ENCODE assay signal across 13 mouse cellular contexts in the genomic region with DNA sequence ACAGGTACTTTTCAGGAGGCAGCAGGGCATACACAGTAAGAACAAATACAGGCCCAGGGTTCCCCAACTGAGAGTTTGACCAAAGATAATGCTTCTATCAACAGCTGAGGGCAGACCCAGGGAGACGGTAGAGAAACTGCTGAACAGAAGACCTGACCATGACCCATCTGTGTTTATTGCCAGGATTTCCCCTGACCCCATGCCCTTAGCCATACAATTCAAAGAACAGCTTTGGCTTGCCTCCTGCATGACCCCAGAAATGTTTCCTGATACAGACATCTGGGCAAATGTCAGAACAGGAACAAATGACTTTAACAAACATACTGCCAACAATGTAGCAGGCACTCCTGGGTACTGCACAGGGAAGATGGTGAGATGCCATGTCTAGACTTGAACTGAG. TPM values are rescaled to one million over a fixed set of nuclear protein-coding genes. Genes with fewer than 3 reads are reported as not detected.
DNase-seq lines count a peak whose midpoint lies in the region; ATAC-seq and TF ChIP-seq lines count a peak whose summit lies in the region.
"Had no signal": no experiment of that assay in that cellular context is flagged by ENCODE, and none has a peak within 500 bp of the region (broad histone marks: within the 10 kb centered on the region; RNA-seq: fewer than 3 reads in every experiment).

No protein-coding gene starts in this region.

- DNase-seq in heart, adult 2 months, result peak in 1 of 2 experiments; percentile 22
- no peak for DNase-seq in heart, postnatal 10 days
- peak; percentile 49 for DNase-seq in adrenal gland, postnatal 14 days
- peak; percentile 32 for DNase-seq in kidney, postnatal 0 days (ENCODE audit: low spot score)
- DNase-seq in gastrocnemius, postnatal 36 days, result no peak
- DNase-seq in embryonic facial prominence, embryonic 10.5 days (ENCODE audit: low spot score), result no peak
- DNase-seq: cerebellum, adult 18-20 months had no signal

- H3K4me2 ChIP-seq in kidney, postnatal 0 days (ENCODE audit: low read length), result no peak overlapping the region
- no peak overlapping the region for H3K4me2 ChIP-seq in lung, embryonic 16.5 days (ENCODE audit: low read depth, low read length)
- H3K4me2 ChIP-seq: forebrain, embryonic 15.5 days; heart, embryonic 13.5 days had no signal

- H3K27me3 ChIP-seq in heart, adult 2 months (ENCODE audit: control insufficient read depth, insufficient read depth, low read length), result no peaks in the 10 kb centered on the region
- H3K27me3 ChIP-seq in kidney, postnatal 0 days (ENCODE audit: insufficient read depth, low read length), result no peaks in the 10 kb centered on the region
- H3K27me3 ChIP-seq in lung, embryonic 16.5 days (ENCODE audit: control insufficient read depth, insufficient read depth, low read depth, low read length), result no peaks in the 10 kb centered on the region
- no peaks in the 10 kb centered on the region for H3K27me3 ChIP-seq in embryonic facial prominence, embryonic 10.5 days (replicated peaks; ENCODE audit: low read depth, poor library complexity, severe bottlenecking)
- H3K27me3 ChIP-seq: forebrain, embryonic 15.5 days; heart, embryonic 13.5 days had no signal

- TF ChIP-seq CTCF in heart, adult 2 months (IDR thresholded peaks at IDR 0.05), result peak; percentile 15; the same call in 1 of the 2 replicates
- no peak for TF ChIP-seq CTCF in kidney, postnatal 0 days (IDR thresholded peaks at IDR 0.05; ENCODE audit: low read depth)

- 32% methylated on average over 1 of the region's 1 CpGs for WGBS in heart, adult 2 months
- WGBS in kidney, postnatal 0 days, result 10% methylated on average over 1 of the region's 1 CpGs
- 17% methylated on average over 1 of the region's 1 CpGs for WGBS in lung, embryonic 16.5 days
- WGBS in embryonic facial prominence, embryonic 10.5 days, result 21% methylated on average over 1 of the region's 1 CpGs

- no peaks in the 10 kb centered on the region for H3K79me2 ChIP-seq in heart, adult 2 months (replicated peaks; ENCODE audit: control insufficient read depth, insufficient read depth, low read length)

- H3K9ac ChIP-seq in heart, adult 2 months (ENCODE audit: low read depth, low read length), result no peak overlapping the region
- no peak overlapping the region for H3K9ac ChIP-seq in kidney, postnatal 0 days (ENCODE audit: low read depth, low read length)
- H3K9ac ChIP-seq in lung, embryonic 16.5 days (ENCODE audit: low read length), result no peak overlapping the region
- H3K9ac ChIP-seq: forebrain, embryonic 15.5 days; heart, embryonic 13.5 days had no signal

- ATAC-seq in kidney, postnatal 0 days (replicated peaks; ENCODE audit: low FRiP score, low read depth), result no peak
- ATAC-seq in lung, embryonic 16.5 days (ENCODE audit: low read depth), result peak; percentile 70
- no peak for ATAC-seq in erythroblast, adult 5-6 weeks (replicated peaks; ENCODE audit: low FRiP score, poor library complexity, severe bottlenecking)
- ATAC-seq: forebrain, embryonic 15.5 days; inflammation-experienced regulatory T-cells, adult 6 months had no signal

- H3K9me3 ChIP-seq in kidney, postnatal 0 days (replicated peaks; ENCODE audit: low read length), result no peaks in the 10 kb centered on the region
- H3K9me3 ChIP-seq in lung, embryonic 16.5 days (ENCODE audit: control insufficient read depth, low read length), result no peaks in the 10 kb centered on the region
- H3K9me3 ChIP-seq in embryonic facial prominence, embryonic 10.5 days, result no peaks in the 10 kb centered on the region
- H3K9me3 ChIP-seq: forebrain, embryonic 15.5 days; heart, embryonic 13.5 days had no signal

- peaks cover 9% of the 10 kb centered on the region for H3K36me3 ChIP-seq in heart, adult 2 months (ENCODE audit: control insufficient read depth, insufficient read depth, low read length)
- no peaks in the 10 kb centered on the region for H3K36me3 ChIP-seq in kidney, postnatal 0 days (ENCODE audit: insufficient read depth, low read length)
- H3K36me3 ChIP-seq in lung, embryonic 16.5 days (ENCODE audit: control insufficient read depth, insufficient read depth, low read length), result no peaks in the 10 kb centered on the region
- no peaks in the 10 kb centered on the region for H3K36me3 ChIP-seq in embryonic facial prominence, embryonic 10.5 days (replicated peaks)
- H3K36me3 ChIP-seq: forebrain, embryonic 15.5 days; heart, embryonic 13.5 days had no signal

- no peak for TF ChIP-seq POLR2A in heart, adult 2 months (IDR thresholded peaks at IDR 0.05; ENCODE audit: insufficient read depth, low read depth, low read length)

- peaks cover 14% of the 10 kb centered on the region for H3K4me1 ChIP-seq in heart, adult 2 months (ENCODE audit: control insufficient read depth, insufficient read depth, low read length)
- no peaks in the 10 kb centered on the region for H3K4me1 ChIP-seq in kidney, postnatal 0 days (replicated peaks; ENCODE audit: insufficient read depth, low read length)
- 0 out of 2 replicates have a peak, but pooled peaks cover 2% of the 10 kb centered on the region for H3K4me1 ChIP-seq in lung, embryonic 16.5 days (replicated peaks; ENCODE audit: control insufficient read depth, insufficient read depth, low read length)
- peaks cover 8% of the 10 kb centered on the region for H3K4me1 ChIP-seq in embryonic facial prominence, embryonic 10.5 days
- H3K4me1 ChIP-seq: forebrain, embryonic 15.5 days had no signal

- intact Hi-C loops in heart, adult 2 months (cut with DNase I), result loop anchor here (2.0 kb wide), 1 partner anchor 39 kb away; no protein-coding TSS in a partner anchor
- intact Hi-C loops in heart, postnatal 10 days (cut with DNase I), result no loop called here
- intact Hi-C loops in gastrocnemius, postnatal 36 days (cut with DNase I), result no loop called here

- no peak overlapping the region; the same call in 1 of the 2 replicates for H3K27ac ChIP-seq in heart, adult 2 months
- no peak overlapping the region for H3K27ac ChIP-seq in kidney, postnatal 0 days
- no peak overlapping the region for H3K27ac ChIP-seq in lung, embryonic 16.5 days (ENCODE audit: low read length)
- H3K27ac ChIP-seq in embryonic facial prominence, embryonic 10.5 days (replicated peaks), result no peak overlapping the region
- H3K27ac ChIP-seq: forebrain, embryonic 15.5 days; heart, embryonic 13.5 days had no signal

- H3K4me3 ChIP-seq in heart, adult 2 months, result no peak overlapping the region
- H3K4me3 ChIP-seq in kidney, postnatal 0 days (replicated peaks; ENCODE audit: low read depth, low read length), result no peak overlapping the region
- H3K4me3 ChIP-seq in lung, embryonic 16.5 days (ENCODE audit: low read length), result no peak overlapping the region
- H3K4me3 ChIP-seq in embryonic facial prominence, embryonic 10.5 days, result no peak overlapping the region
- H3K4me3 ChIP-seq: forebrain, embryonic 15.5 days; heart, embryonic 13.5 days had no signal

- TF ChIP-seq EP300 in heart, adult 2 months (IDR thresholded peaks at IDR 0.05; ENCODE audit: insufficient read depth, low read depth, low read length), result 0 out of 2 replicates have a peak, but pooled peaks have one; percentile 34

RNA-seq across cellular contexts. Expression of a gene that starts 36.6 kb away (rescaled TPM):
- total RNA-seq in heart, adult 2 months (2021), result 10 to 100 TPM; 17.1 to 41.4 TPM
- 1.8 and 30.9 TPM in 2 replicates for polyA plus RNA-seq in heart, adult 2 months (2012; rRNA removed)
- total RNA-seq in heart, postnatal 10 days (2021), result 1 to 10 TPM; 1.8 to 2.0 TPM
- 3.3 and 4.2 TPM in 2 replicates for total RNA-seq in adrenal gland, postnatal 14 days (2021)
- polyA plus RNA-seq in kidney, postnatal 0 days (2015; fragmentation: Nextera tagmentation; extraction: Ambion mirVana), result 2.9 and 3.2 TPM in 2 replicates
- polyA plus RNA-seq in lung, embryonic 16.5 days (2015; fragmentation: Nextera tagmentation; extraction: Ambion mirVana), result 2.3 and 2.9 TPM in 2 replicates
- total RNA-seq in gastrocnemius, postnatal 36 days (2021), result 1 to 10 TPM; 4.2 to 4.9 TPM
- 6.6 and 16.7 TPM in 2 replicates for polyA plus RNA-seq in embryonic facial prominence, embryonic 10.5 days (2016; fragmentation: Nextera tagmentation; extraction: Ambion mirVana)
- not detected in 2 replicates for total RNA-seq in erythroblast, adult 5-6 weeks (2015; ENCODE audit: low replicate concordance)
- total RNA-seq in erythroblast, adult 5-6 weeks (2017; ENCODE audit: low replicate concordance), result not detected in 2 replicates
- total RNA-seq: monocyte, adult 5-6 weeks had no signal

Comparison
In these comparisons a context has a peak if more than half of its experiments do, and no peak if none do; other contexts are left out.
1. DNase-seq: peak in adrenal gland, postnatal 14 days (single experiment) and kidney, postnatal 0 days (single experiment); none in heart, postnatal 10 days (0 of 2), gastrocnemius, postnatal 36 days (0 of 2) and embryonic facial prominence, embryonic 10.5 days (single experiment).